Mouse (Mus musculus): ENCODE measurements around the gene Gm17581.

GRCm38 (mm10) chr2:155707251-155707650, 28.4 kb downstream of the Gm17581 start:
- no peak for TF ChIP-seq POLR2A (IDR thresholded peaks at IDR 0.05; ENCODE audit: insufficient read length, low read depth)
- TF ChIP-seq USF1 (IDR thresholded peaks at IDR 0.05; ENCODE audit: low read depth): no peak
- TF ChIP-seq MYOD1 (IDR thresholded peaks at IDR 0.05; ENCODE audit: control insufficient read depth in 1 of 3, insufficient read length in 2 of 3, low read depth in 2 of 3): no peak
- no peak for TF ChIP-seq MAX (IDR thresholded peaks at IDR 0.05; ENCODE audit: low read depth)
- no peak for TF ChIP-seq MYOG (IDR thresholded peaks at IDR 0.05; ENCODE audit: control insufficient read depth in 1 of 3, insufficient read depth in 1 of 3, insufficient read length in 2 of 3, low read depth in 2 of 3)
- no peak for TF ChIP-seq E2F4 (IDR thresholded peaks at IDR 0.05; ENCODE audit: insufficient read depth)
- TF ChIP-seq TCF12 (IDR thresholded peaks at IDR 0.05; ENCODE audit: insufficient read depth, poor library complexity, severe bottlenecking): no peak
- no peak for TF ChIP-seq TCF3 (IDR thresholded peaks at IDR 0.05; ENCODE audit: insufficient read length, low read depth)
- TF ChIP-seq CEBPB (IDR thresholded peaks at IDR 0.05; ENCODE audit: insufficient read depth, poor library complexity, severe bottlenecking): no peak
- TF ChIP-seq SRF (IDR thresholded peaks at IDR 0.05; ENCODE audit: control insufficient read depth, insufficient read length, low read depth): no peak
- no peak for TF ChIP-seq REST (IDR thresholded peaks at IDR 0.05; ENCODE audit: insufficient read depth, insufficient read length)
